Mouse (Mus musculus) macrophage (primary cell): ENCODE measurements around the gene Usp12. TPM values are rescaled to one million over a fixed set of nuclear protein-coding genes. Genes with fewer than 3 reads are reported as not detected.
"Not testable (repeated sequence)": the region's sequence is repeated elsewhere in the genome, so short reads cannot be mapped to it uniquely, and the experiment has no call there.

Experiments
- H3K27ac ChIP-seq: fragments of 350-480 bp; formaldehyde crosslinking; 2 replicates; pipeline ENCODE4 v1.9.0; 2021
- H3K36me3 ChIP-seq: fragments of 350-480 bp; formaldehyde crosslinking; 2 replicates; pipeline ENCODE4 v1.9.0; 2021; ENCODE audit errors: inconsistent target
- H3K4me3 ChIP-seq: fragments of 350-480 bp; formaldehyde crosslinking; 2 replicates; pipeline ENCODE4 v1.9.0; 2021; ENCODE audit errors: inconsistent target
- H3K79me2 ChIP-seq: fragments of 350-480 bp; formaldehyde crosslinking; 2 replicates; pipeline ENCODE4 v1.9.0; 2021; ENCODE audit errors: inconsistent target
- WGBS: methylation state at CpG from one replicate; pipeline ENCODE4 v1.1.7; 2026; ENCODE audit warnings: inconsistent platforms; ENCODE audit not compliant: missing documents; 5-methylcytosine and 5-hydroxymethylcytosine counted together
- polyA plus RNA-seq: library from polyadenylated mRNA; stranded (reverse); fragments of 250-400 nt; gene quantifications from 3 replicates; pipeline ENCODE4 v1.2.4, GENCODE M21; 2018; ENCODE audit warnings: inconsistent platforms

The Usp12 gene
- polyA plus RNA-seq, 1 experiment from 2014 or later = 40.6 TPM

GRCm38 (mm10) chr5:146749857-146750256 is 44.9 kb downstream of the Usp12 start:
- H3K36me3 ChIP-seq = peaks cover 65% of the 10 kb centered on the region
- H3K4me3 ChIP-seq = no peak overlapping the region
- WGBS = 91% methylated on average over 5 of the region's 5 CpGs
- no peak overlapping the region for H3K27ac ChIP-seq
- no peaks in the 10 kb centered on the region; the same call in 1 of the 2 replicates for H3K79me2 ChIP-seq

- WGBS = 98% methylated on average over 9 of the region's 9 CpGs
- Histone ChIP-seq H3K27ac (no peak overlapping the region), H3K4me3 (no peak overlapping the region), H3K79me2 (no peaks in the 10 kb centered on the region), H3K36me3 (peaks cover 72% of the 10 kb centered on the region)
These were observed 57.8 kb downstream of the Usp12 start for GRCm38 (mm10) chr5:146736970-146737495.

DNA sequence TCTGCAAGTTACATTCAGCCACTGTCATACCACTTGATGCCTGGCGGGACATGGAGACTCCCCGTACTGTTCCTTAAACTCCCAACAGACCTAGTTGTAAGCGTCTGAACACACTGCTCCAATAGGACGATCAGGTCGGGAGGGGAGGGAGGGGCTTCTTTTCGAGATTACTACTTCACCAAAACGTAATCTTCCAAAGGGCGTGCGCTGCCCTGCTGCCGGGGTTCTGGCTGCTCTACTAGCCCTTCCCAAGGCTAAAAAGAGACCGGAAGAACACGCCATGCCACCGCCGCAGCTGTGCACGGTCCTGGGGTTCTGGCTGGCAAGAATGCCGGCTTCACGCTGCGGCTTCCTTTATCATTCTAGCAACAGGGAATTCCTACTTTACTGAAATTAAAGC is 58.5 kb downstream of the Usp12 start:
- WGBS = 93% methylated on average over 18 of the region's 18 CpGs
- no peak overlapping the region for H3K4me3 ChIP-seq
- no peaks in the 10 kb centered on the region for H3K79me2 ChIP-seq
- H3K36me3 ChIP-seq = peaks cover 71% of the 10 kb centered on the region
- no peak overlapping the region for H3K27ac ChIP-seq

DNA sequence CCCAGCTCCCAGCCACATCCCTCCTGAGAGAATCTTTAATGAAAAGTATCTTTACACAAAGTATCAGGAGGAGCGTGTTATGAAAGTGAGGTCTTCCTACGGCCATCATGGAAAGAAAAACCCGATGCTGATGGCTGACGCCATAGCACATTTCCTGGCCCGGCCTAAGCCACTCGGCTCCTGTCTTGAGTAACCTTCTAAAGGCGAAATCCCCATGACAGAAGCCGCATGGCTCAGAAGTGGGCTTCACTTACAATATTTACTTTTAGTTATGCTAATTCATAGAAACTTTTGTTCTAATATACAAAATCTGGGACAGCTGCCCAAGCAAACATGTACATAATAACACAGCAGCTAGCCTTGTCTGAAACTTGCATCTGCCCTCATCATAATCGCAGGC is 59.8 kb downstream of the Usp12 start:
- peaks cover 58% of the 10 kb centered on the region for H3K36me3 ChIP-seq
- not testable (repeated sequence) for H3K79me2 ChIP-seq, H3K4me3 ChIP-seq, H3K27ac ChIP-seq
- WGBS = no CpG with 5 or more reads among the region's 9 CpGs

DNA sequence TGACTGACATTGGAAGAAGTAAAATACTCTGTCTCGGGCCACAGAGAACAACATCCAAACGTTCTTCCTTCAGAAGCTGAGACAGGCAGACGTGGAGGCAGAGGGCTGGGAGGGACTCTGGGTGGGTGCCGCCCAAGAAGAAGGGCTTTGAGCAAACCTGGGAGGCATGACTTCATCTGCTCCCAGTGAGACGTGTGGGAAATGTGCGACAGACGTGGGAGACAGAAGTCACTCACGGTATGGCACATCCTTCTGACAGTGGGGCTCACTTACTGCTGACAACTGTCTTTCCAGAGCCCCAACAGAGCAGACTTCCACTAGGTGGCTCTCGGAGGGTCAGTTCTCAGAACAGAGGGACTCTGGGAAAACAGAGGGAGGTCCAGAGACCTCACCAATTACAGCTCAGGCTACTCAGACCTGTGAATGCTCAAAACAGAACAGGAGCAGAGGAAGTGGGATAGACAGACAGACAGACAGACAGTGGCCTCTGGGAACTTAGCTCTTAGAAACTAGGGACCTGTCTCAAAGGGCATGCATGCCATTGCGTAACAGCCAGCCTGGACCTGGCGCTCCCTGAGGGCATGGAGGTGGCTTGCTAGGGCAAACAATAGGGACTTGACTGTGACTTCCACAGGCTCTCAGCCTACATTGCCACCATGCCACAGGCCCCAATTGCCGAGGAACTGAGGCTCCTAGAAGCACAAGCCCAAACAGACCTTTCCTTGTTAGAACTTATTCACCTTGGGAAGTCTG is 60.7 kb downstream of the Usp12 start:
- H3K36me3 ChIP-seq = peaks cover 48% of the 10 kb centered on the region
- H3K4me3 ChIP-seq = no peak overlapping the region
- no peaks in the 10 kb centered on the region for H3K79me2 ChIP-seq
- 85% methylated on average over 12 of the region's 12 CpGs for WGBS
- no peak overlapping the region for H3K27ac ChIP-seq

DNA sequence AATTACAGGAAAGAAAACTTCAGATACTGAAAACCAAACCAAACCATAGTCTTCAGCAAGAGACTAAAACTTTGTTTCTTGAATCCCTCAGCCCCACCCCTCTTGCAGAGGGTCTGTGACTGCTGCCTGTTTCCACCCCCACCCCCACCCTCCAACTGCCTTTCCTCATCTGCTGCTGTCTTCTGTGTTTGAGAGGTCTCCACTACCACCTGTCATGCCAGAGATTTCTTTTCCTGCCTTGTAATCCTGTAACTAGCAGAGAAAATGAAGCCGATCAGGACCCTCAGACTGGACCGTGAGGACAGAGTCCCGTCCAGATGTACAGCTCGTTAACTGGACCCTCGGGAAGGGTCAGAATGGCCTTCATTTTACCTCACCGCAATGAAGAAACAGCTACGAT is 61.4 kb downstream of the Usp12 start:
- 98% methylated on average over 7 of the region's 7 CpGs for WGBS
- Histone ChIP-seq H3K27ac (no peak overlapping the region), H3K79me2 (no peaks in the 10 kb centered on the region), H3K36me3 (peaks cover 41% of the 10 kb centered on the region), H3K4me3 (no peak overlapping the region)

DNA sequence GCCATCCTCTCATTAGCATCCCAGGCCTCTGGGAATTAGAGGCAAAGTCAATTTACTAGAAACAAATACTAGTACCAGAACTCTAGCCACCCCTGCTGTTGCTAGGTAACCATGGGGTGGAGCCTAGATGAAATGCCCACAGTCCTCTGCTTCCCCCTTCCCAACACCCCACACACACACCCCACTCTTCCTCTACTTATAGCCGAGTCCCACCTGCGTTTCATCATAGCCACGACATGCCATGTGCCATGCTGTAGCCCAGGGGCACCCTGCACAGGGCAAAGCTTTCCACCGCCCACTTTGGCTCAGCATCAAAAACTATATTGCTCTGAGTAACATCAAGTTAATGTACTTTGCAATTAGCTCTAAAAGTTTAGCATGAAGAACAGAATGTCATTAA is 67.8 kb downstream of the Usp12 start:
- no peak overlapping the region for H3K4me3 ChIP-seq
- H3K79me2 ChIP-seq = no peaks in the 10 kb centered on the region
- no peak overlapping the region for H3K27ac ChIP-seq
- WGBS = 66% methylated on average over 4 of the region's 4 CpGs
- H3K36me3 ChIP-seq = no peaks in the 10 kb centered on the region

- Histone ChIP-seq H3K4me3 (no peak overlapping the region), H3K79me2 (no peaks in the 10 kb centered on the region), H3K36me3 (no peaks in the 10 kb centered on the region), H3K27ac (no peak overlapping the region)
- WGBS = 67% methylated on average over 3 of the region's 3 CpGs
These were observed 69.8 kb downstream of the Usp12 start for GRCm38 (mm10) chr5:146724956-146725355.

DNA sequence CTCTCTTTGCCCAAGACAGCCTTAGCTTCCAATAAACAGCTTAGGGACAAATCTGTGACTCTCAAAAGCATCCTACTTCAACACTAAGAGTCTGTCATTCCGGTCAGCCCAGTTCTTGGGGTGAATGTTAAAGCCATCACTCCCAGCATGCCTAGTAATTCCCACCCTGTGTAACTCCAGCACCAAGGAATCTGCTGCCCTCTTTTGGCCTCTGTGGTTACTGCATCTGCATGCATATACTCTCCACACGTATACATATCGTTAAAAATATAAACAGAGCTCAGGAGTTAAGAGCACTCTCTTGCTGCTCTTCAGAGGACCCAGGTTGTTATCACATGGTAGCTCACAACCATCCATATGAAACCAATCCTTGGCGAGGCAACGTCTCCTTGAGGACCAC is 71.4 kb downstream of the Usp12 start:
- WGBS = 94% methylated on average over 5 of the region's 5 CpGs
- no peaks in the 10 kb centered on the region for H3K79me2 ChIP-seq
- H3K36me3 ChIP-seq = no peaks in the 10 kb centered on the region
- no peak overlapping the region for H3K27ac ChIP-seq
- H3K4me3 ChIP-seq = no peak overlapping the region

- WGBS = 66% methylated on average over 14 of the region's 14 CpGs
- no peaks in the 10 kb centered on the region for H3K36me3 ChIP-seq
- H3K27ac ChIP-seq = no peak overlapping the region
- no peaks in the 10 kb centered on the region for H3K79me2 ChIP-seq
- H3K4me3 ChIP-seq = no peak overlapping the region
These were observed 72.6 kb downstream of the Usp12 start for GRCm38 (mm10) chr5:146722226-146722625.

GRCm38 (mm10) chr5:146719584-146720356 is 75.0 kb downstream of the Usp12 start:
- H3K36me3 ChIP-seq = no peaks in the 10 kb centered on the region
- no peak overlapping the region for H3K27ac ChIP-seq
- no peaks in the 10 kb centered on the region for H3K79me2 ChIP-seq
- H3K4me3 ChIP-seq = no peak overlapping the region
- WGBS = 69% methylated on average over 27 of the region's 27 CpGs

DNA sequence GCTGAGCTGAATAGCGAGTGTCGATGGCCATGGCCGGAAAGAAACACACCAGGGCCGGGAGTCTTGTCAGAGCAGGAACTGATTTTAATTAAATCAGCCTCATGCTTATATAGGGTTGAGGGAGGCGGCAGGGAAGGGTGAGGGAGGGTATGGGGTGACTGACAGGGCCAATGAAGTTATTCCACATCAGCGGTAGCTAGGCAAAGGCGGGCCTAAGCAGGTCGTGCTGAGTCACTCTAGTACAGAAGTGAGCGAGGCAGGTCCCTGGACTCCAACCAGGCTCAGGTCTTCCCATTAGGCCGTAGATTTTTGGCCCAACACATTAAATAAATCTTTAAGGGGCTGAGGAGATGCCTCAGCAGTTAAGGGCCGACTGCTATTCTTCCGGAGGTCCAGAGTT is 81.0 kb downstream of the Usp12 start:
- Histone ChIP-seq H3K36me3 (no peaks in the 10 kb centered on the region), H3K27ac (no peak overlapping the region), H3K4me3 (no peak overlapping the region), H3K79me2 (no peaks in the 10 kb centered on the region)
- 93% methylated on average over 12 of the region's 12 CpGs for WGBS

DNA sequence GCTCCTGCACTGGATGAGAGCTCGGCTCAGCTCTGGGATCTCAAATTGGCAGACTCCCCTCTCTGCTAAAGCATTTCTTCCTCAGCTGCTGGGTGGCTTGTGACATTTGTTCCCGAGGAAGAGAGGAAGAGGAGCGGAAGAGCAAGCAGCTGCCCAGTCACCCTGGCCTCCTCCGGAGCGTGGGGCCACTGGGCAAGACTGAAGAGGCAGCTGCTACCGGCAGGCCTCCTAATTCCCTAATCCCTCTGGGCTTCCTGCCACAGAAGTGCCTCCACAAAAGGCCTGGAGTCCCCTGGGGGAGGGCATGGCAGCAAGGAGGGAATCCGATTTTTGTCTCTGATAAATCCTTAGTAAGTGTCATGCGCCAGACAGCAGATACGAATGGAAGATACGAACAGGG is 81.7 kb downstream of the Usp12 start:
- H3K4me3 ChIP-seq = no peak overlapping the region
- 90% methylated on average over 8 of the region's 10 CpGs for WGBS
- H3K79me2 ChIP-seq = no peaks in the 10 kb centered on the region
- no peaks in the 10 kb centered on the region for H3K36me3 ChIP-seq
- no peak overlapping the region for H3K27ac ChIP-seq

DNA sequence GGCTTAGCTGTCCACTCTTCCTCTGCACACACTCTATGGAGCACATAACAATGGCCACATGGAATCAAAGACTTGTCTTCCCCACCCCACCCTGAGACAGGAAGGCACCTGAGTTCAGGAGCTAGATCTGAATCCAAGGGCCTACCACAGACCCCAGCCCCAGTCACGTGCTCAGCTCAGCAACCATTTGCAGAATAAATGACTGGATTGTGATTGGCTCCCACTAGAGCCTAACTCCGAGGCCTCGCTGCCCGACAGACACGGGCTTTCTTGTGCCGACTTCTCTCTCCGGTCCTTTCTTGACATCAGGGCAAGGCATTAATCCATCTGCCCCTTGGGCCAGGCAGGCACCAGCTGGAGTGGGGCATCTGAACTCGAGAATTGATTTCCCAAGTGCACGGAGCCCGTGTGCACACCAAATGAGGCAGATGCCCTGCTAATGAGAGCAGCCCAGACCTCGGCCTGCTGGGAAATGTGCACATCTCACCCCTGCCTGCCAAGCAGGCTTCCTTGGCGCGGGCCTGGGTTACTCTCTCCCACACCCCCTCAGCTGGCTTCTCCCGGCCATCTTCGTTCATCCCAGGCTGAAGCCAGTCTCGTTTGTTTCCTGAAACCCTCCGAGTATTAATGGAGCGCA is 82.4 kb downstream of the Usp12 start:
- H3K4me3 ChIP-seq = no peak overlapping the region
- 96% methylated on average over 18 of the region's 18 CpGs for WGBS
- no peaks in the 10 kb centered on the region for H3K79me2 ChIP-seq
- H3K36me3 ChIP-seq = no peaks in the 10 kb centered on the region
- H3K27ac ChIP-seq = no peak overlapping the region

- no peaks in the 10 kb centered on the region for H3K79me2 ChIP-seq
- 79% methylated on average over 3 of the region's 3 CpGs for whole genome bisulfite sequencing
- no peaks in the 10 kb centered on the region for H3K36me3 ChIP-seq
- no peak overlapping the region for H3K4me3 ChIP-seq
- no peak overlapping the region for H3K27ac ChIP-seq
These were observed 85.4 kb downstream of the Usp12 start for GRCm38 (mm10) chr5:146709361-146709760.
